Mouse (Mus musculus): ENCODE measurements around the gene Trim60. TPM values are rescaled to one million over a fixed set of nuclear protein-coding genes. Genes with fewer than 3 reads are reported as not detected.

The Trim60 gene
- polyA plus RNA-seq, 1 experiment from 2014 or later, result not detected

- Histone ChIP-seq H3K4me1 (replicated peaks) (no peaks in the 10 kb centered on the region), H3K36me3 (no peaks in the 10 kb centered on the region), H3K9me3 (0 out of 2 replicates have a peak, but pooled peaks cover 3% of the 10 kb centered on the region), H3K4me3 (replicated peaks) (no peak within 1 kb of the TSS), H3K27me3 (no peaks in the 10 kb centered on the region), H3K9ac (replicated peaks) (no peak within 1 kb of the TSS), H3K27ac (no peak within 1 kb of the TSS), H3K4me2 (no peak within 1 kb of the TSS)
- 91% methylated on average over 4 of the region's 4 CpGs for WGBS
- ATAC-seq (ENCODE audit: insufficient number of reproducible peaks, insufficient read depth, low FRiP score, low TSS enrichment, low read depth), result no peak
These were observed 30.7 kb downstream of the Trim60 start, which contains the start of gene Trim75 for GRCm38 (mm10) chr8:64987731-64988130. Gene Trim75, minus strand, starts transcription at chr8:64987831.

GRCm38 (mm10) chr8:64983150-64983897 is 35.1 kb downstream of the Trim60 start:
- Histone ChIP-seq H3K36me3 (no peaks in the 10 kb centered on the region), H3K4me2 (no peak overlapping the region), H3K27ac (no peak overlapping the region), H3K9ac (replicated peaks) (no peak overlapping the region), H3K4me3 (replicated peaks) (no peak overlapping the region), H3K27me3 (no peaks in the 10 kb centered on the region), H3K9me3 (no peaks in the 10 kb centered on the region), H3K4me1 (replicated peaks) (no peaks in the 10 kb centered on the region)
- 74% methylated on average over 20 of the region's 20 CpGs for WGBS
- ATAC-seq (ENCODE audit: insufficient number of reproducible peaks, insufficient read depth, low FRiP score, low TSS enrichment, low read depth), result no peak

GRCm38 (mm10) chr8:64962836-64963235 is 55.5 kb downstream of the Trim60 start:
- no peak for ATAC-seq (ENCODE audit: insufficient number of reproducible peaks, insufficient read depth, low FRiP score, low TSS enrichment, low read depth)
- H3K4me3 ChIP-seq (replicated peaks), result no peak overlapping the region

GRCm38 (mm10) chr8:64959025-64959424 is 59.4 kb downstream of the Trim60 start:
- Histone ChIP-seq H3K9ac (replicated peaks) (no peak overlapping the region), H3K27me3 (no peaks in the 10 kb centered on the region), H3K9me3 (no peaks in the 10 kb centered on the region), H3K4me2 (no peak overlapping the region), H3K4me1 (replicated peaks) (no peaks in the 10 kb centered on the region), H3K36me3 (peaks cover 9% of the 10 kb centered on the region), H3K27ac (no peak overlapping the region), H3K4me3 (replicated peaks) (no peak overlapping the region)
- no peak for ATAC-seq (ENCODE audit: insufficient number of reproducible peaks, insufficient read depth, low FRiP score, low TSS enrichment, low read depth)
- 86% methylated on average over 9 of the region's 9 CpGs for WGBS

More at GRCm38 (mm10) chr8:64962836-64963235, 55.5 kb downstream of the Trim60 start:
- Histone ChIP-seq H3K4me1 (replicated peaks) (no peaks in the 10 kb centered on the region), H3K9me3 (no peaks in the 10 kb centered on the region), H3K27me3 (no peaks in the 10 kb centered on the region), H3K4me2 (no peak overlapping the region), H3K9ac (replicated peaks) (no peak overlapping the region), H3K36me3 (peaks cover 15% of the 10 kb centered on the region), H3K27ac (no peak overlapping the region)

- H3K4me1 ChIP-seq (replicated peaks), result no peaks in the 10 kb centered on the region
- 89% methylated on average over 6 of the region's 6 CpGs for WGBS
- H3K9ac ChIP-seq (replicated peaks), result no peak overlapping the region
- no peak overlapping the region for H3K4me3 ChIP-seq (replicated peaks)
- no peak overlapping the region for H3K27ac ChIP-seq
- H3K36me3 ChIP-seq, result no peaks in the 10 kb centered on the region
- no peak for ATAC-seq (ENCODE audit: insufficient number of reproducible peaks, insufficient read depth, low FRiP score, low TSS enrichment, low read depth)
- H3K9me3 ChIP-seq, result no peaks in the 10 kb centered on the region
- no peaks in the 10 kb centered on the region for H3K27me3 ChIP-seq
- H3K4me2 ChIP-seq, result no peak overlapping the region
These were observed 66.3 kb downstream of the Trim60 start for GRCm38 (mm10) chr8:64952101-64952500.

Other genes with a start within 250 kb of the Trim60 start
- 12.3 and 13.3 TPM in 2 replicates for gene Klhl2, start 168.6 kb downstream of the Trim60 start, polyA plus RNA-seq (2016; fragmentation: Nextera tagmentation; extraction: Ambion mirVana)
- 18.7 and 20.2 TPM in 2 replicates for gene Tmem192, start 71.4 kb downstream of the Trim60 start, polyA plus RNA-seq (2016; fragmentation: Nextera tagmentation; extraction: Ambion mirVana)
- gene Trim75, start 30.8 kb downstream of the Trim60 start, polyA plus RNA-seq (2016; fragmentation: Nextera tagmentation; extraction: Ambion mirVana), result 0.13 TPM in 1 of 2 replicates, not detected in the other
- gene Trim61, start 61 bp downstream of the Trim60 start, polyA plus RNA-seq (2016; fragmentation: Nextera tagmentation; extraction: Ambion mirVana), result 0.20 TPM in 1 of 2 replicates, not detected in the other
- 10.6 and 11.2 TPM in 2 replicates for gene Apela, start 18.8 kb upstream of the Trim60 start, polyA plus RNA-seq (2016; fragmentation: Nextera tagmentation; extraction: Ambion mirVana)
- not detected in 2 replicates for gene Gm10663, start 56.4 kb upstream of the Trim60 start, polyA plus RNA-seq (2016; fragmentation: Nextera tagmentation; extraction: Ambion mirVana)
- not detected in 2 replicates for gene BC030870, start 111.0 kb upstream of the Trim60 start, polyA plus RNA-seq (2016; fragmentation: Nextera tagmentation; extraction: Ambion mirVana)

Measured in limb, embryonic 12.5 days (tissue).